Mouse (Mus musculus) heart, postnatal 4 days (tissue): ENCODE data around the gene Dennd2a. TPM values are rescaled to one million over a fixed set of nuclear protein-coding genes. Genes with fewer than 3 reads are reported as not detected.
A peak's percentile ranks its signal among the peaks of the same experiment; 100 is the strongest.

ENCODE experiments used
- DNase-seq: peaks from one replicate; pipeline ENCODE4 v3.0.0; 2021
- total RNA-seq, 2 experiments: library from RNA; stranded (reverse); gene quantifications; 2 replicates each; pipeline ENCODE4 v1.2.3; 2021

The Dennd2a gene
- total RNA-seq, result 10 to 100 TPM; 26.1 to 27.5 TPM

GRCm38 (mm10) chr6:39557723-39558261 lies at the start of gene Dennd2a:
Gene Dennd2a, minus strand, starts transcription at chr6:39557867.
- peak; percentile 90 for DNase-seq

DNA sequence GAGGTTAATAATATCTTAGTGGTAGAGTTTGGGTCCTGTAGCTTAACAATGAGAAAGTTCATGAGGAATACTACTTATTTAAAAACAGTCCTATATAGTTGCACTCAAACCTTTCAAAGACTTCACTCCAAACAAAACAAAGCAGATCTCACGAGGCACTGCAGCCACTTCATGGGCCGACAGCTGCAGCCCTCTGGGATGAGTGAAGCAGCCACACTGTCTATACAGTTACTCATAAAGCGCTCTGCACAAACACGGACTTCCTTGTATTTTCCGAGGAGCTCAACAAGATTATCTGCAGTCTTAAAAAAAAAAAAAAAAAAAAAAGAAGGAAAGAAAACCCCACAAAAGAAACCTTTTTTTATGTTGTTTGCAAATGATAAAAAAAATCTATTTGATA lies 49.7 kb upstream of the Dennd2a start:
- DNase-seq, result no peak

- DNase-seq, result no peak
These were observed 49.2 kb upstream of the Dennd2a start for GRCm38 (mm10) chr6:39606862-39607261.

DNA sequence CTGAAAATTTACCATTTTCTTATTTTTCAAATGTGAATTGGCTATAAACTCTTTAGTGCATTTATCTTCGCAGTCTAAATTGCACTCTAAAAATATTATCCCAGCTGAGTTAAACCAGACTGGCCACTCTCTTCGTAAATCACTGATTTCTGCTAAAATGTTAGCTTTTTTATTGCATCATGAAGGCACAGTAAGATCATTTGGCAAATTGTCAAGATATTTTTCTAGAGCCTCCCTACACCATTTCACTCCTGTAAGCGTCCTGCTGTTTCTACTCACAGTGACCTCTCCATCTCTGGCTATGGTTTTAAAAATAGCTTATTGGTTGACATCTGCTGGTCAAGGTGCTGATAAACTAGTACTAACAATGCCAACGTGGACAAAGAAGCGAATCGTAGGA lies 48.4 kb upstream of the Dennd2a start:
- DNase-seq, result no peak

GRCm38 (mm10) chr6:39604565-39604964 lies 46.9 kb upstream of the Dennd2a start:
- DNase-seq, result no peak

- DNase-seq, result no peak
These were observed 44.2 kb upstream of the Dennd2a start for GRCm38 (mm10) chr6:39601828-39602227.

- no peak for DNase-seq
These were observed 43.2 kb upstream of the Dennd2a start for GRCm38 (mm10) chr6:39600851-39601250.

- peak; percentile 93 for DNase-seq
These were observed 34.9 kb upstream of the Dennd2a start, which contains the start of gene Ndufb2 for GRCm38 (mm10) chr6:39592401-39593214. Gene Ndufb2, plus strand, starts transcription at chr6:39592574.

GRCm38 (mm10) chr6:39591481-39591880 lies 33.8 kb upstream of the Dennd2a start:
- no peak for DNase-seq

DNA sequence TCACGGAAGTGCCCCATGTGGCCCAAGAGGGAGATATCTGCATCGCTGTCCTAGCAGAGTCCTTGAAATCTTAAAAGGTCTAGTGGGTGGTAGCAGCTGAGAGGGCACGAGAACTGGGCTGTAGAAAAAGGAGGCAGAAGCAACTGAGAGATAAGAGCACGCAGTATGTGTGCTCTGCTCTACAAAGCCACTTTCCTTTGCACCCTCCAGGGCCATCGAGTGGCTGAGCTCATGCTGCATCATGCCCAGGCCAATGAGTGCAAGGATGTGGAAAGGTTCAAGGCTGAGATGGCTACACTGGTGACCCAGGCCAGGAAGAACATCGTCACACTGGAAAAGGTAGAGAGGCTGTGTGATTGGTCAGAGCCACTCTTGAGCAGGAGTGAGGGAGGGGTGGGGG lies 27.9 kb upstream of the Dennd2a start, which contains the start of gene Gm42420:
Gene Gm42420 (plus strand): TSS at position 237 of the 400 bp plus-strand sequence.
- no peak for DNase-seq

- DNase-seq, result no peak
These were observed 23.6 kb upstream of the Dennd2a start for GRCm38 (mm10) chr6:39581087-39581784.

GRCm38 (mm10) chr6:39580558-39580957 lies 22.9 kb upstream of the Dennd2a start:
- DNase-seq, result no peak

- DNase-seq, result no peak
These were observed 21.9 kb upstream of the Dennd2a start for GRCm38 (mm10) chr6:39579552-39579951.

DNA sequence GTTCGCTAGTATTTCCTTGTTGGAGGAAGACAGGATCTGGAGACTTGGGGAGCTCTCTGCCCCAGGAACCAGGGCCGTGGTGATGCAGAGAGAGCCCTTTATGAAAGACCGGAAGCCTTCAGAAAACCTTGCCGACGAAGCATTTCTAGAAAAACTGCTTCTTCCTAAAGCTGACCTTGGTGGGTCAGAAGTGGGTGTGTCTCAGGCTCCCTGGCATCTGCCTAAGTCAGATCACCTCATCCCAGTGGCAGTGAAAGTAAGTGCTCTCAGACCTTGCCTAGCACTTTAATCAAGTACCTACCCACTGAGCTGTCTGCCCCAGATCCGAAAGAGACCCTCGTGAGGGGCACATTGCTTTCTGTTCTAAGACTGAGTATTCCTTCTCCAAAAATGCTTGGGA lies 17.3 kb upstream of the Dennd2a start:
- DNase-seq, result no peak

GRCm38 (mm10) chr6:39574555-39574869 lies 16.8 kb upstream of the Dennd2a start:
- peak; percentile 47 for DNase-seq

- peak; percentile 80 for DNase-seq
These were observed 16.3 kb upstream of the Dennd2a start, which contains the start of gene Adck2 for GRCm38 (mm10) chr6:39573791-39574554. Gene Adck2, plus strand, starts transcription at chr6:39573873.

GRCm38 (mm10) chr6:39570426-39570825 lies 12.8 kb upstream of the Dennd2a start:
- DNase-seq, result no peak

DNA sequence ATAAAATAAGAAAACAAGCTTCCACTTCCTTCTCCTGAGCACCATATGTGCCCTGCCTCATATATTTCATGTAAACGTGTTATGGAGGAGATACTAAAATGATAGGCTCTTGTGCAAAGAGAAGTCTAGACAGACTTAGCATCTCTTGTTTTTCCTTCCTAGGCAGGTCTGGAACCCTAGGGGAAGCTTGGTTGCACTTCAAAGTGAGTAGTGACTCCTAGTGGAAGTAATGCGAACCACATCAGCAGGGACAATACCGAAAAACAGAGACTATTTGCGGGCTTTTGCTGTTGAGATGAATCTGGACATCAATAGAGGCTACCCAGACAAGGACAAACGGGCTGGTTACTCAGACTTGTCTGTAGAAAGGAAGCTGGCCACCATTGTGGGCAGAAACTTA lies 9.9 kb upstream of the Dennd2a start:
- DNase-seq, result peak; percentile 43

DNA sequence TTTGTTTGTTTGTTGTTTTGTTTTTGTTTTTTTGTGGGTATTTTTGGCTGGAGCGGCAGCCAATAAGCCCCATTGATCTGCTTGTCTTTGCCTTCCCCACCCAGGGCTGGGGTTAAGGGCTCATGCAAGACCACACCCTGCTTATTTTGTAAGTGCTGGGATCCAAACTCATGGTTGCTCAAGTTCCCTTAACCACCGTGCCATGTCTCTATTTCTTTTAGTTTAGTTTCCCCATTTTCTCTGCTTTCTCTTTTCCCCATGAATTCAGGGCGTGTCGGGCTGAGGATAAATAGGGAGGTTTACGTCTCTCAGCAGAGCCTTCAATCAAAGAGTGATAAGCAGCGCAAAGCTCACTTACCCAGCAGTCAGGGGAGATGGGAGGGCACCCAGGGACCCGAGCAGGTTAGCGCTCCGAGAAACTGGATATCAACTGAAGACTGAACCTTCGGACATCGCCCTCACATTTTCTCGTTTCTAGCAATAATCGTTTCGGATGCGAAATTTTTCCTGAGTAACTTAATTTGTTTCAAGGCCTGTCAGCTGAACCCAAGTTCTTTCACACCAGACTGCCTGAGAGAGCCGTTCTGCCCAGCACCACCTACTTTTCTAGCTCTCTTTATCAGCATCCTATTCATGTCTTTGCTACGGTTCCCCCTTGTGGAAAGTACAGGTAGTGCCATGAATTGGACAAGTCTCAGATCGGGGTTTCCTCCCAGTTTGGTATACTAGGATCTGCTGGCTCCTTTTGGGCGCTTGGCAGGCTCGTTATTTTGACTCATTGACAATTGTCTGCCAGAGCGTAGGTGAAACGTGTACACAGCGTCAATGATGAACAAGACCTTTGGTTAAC lies 4.7 kb upstream of the Dennd2a start:
- DNase-seq, result peak; percentile 87

DNA sequence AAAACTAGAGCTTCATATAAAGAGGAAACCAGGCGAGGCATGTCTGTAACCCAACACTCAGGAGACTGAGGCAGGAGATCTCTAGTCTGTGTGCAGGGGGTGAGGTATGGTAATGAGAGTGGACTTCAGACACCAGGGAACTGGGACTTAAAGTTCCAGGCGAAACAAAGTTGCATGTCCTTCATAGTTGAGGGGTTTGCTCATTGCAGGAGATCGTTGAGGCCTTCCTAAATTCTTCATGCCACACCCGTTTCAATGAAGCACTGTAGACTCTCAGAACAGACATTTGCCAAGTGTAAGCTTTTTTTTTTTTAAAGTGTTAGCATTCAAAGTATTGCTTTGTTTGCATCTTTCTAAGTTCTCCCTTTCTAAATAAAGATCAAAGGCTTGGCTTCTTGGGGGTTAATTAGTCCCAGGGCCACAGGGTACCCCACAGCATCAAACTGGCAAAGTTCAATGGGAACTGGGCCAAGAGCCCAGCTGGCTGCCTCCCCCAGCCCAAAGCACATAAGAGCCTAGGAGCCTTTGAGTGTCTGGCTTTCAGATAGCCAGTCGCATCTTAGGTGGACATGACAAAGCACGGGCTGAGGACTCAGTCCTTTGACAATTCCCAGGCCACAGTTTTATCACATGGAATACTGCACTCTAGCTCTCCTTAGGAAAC lies 1.7 kb upstream of the Dennd2a start:
- no peak for DNase-seq
